16 mouse cellular contexts compared by ENCODE assay signal in genomic region chr11:68172648-68173045, GRCm38 (mm10).
A peak's percentile ranks its signal among the peaks of the same experiment; 100 is the strongest.
DNase-seq lines count a peak whose midpoint lies in the region; ATAC-seq and TF ChIP-seq lines count a peak whose summit lies in the region.
"Had no signal": no experiment of that assay in that cellular context is flagged by ENCODE, and none has a peak within 500 bp of the region (broad histone marks: within the 10 kb centered on the region; RNA-seq: fewer than 3 reads in every experiment).

No protein-coding gene starts in this region.

- TF ChIP-seq EP300 in stomach, postnatal 0 days (optimal IDR thresholded peaks at IDR 0.05), result no peak

- no peak overlapping the region for H3K27ac ChIP-seq in heart, embryonic 12.5 days (ENCODE audit: poor library complexity, severe bottlenecking)
- peak overlapping the region; percentile 10; the same call in 1 of the 2 replicates for H3K27ac ChIP-seq in stomach, embryonic 14.5 days (ENCODE audit: low read length)
- no peak overlapping the region for H3K27ac ChIP-seq in stomach, postnatal 0 days (replicated peaks)
- peak overlapping the region; percentile 35; the same call in 1 of the 2 replicates for H3K27ac ChIP-seq in stomach, embryonic 16.5 days (ENCODE audit: low read length)
- H3K27ac ChIP-seq: kidney, postnatal 0 days; limb, embryonic 15.5 days; liver, embryonic 15.5 days; midbrain, embryonic 15.5 days; neural tube, embryonic 15.5 days had no signal

- no peak overlapping the region for H3K9ac ChIP-seq in heart, embryonic 12.5 days
- H3K9ac ChIP-seq in stomach, embryonic 14.5 days (replicated peaks; ENCODE audit: low read depth, low read length), result no peak overlapping the region
- no peak overlapping the region for H3K9ac ChIP-seq in stomach, postnatal 0 days (ENCODE audit: low read length)
- H3K9ac ChIP-seq in stomach, embryonic 16.5 days (ENCODE audit: low read length), result no peak overlapping the region
- H3K9ac ChIP-seq: limb, embryonic 15.5 days; liver, embryonic 15.5 days; midbrain, embryonic 15.5 days; neural tube, embryonic 15.5 days had no signal

- 0 out of 2 replicates have a peak, but pooled peaks have one; percentile 36 for ATAC-seq in heart, embryonic 12.5 days (ENCODE audit: insufficient number of reproducible peaks, low FRiP score)
- ATAC-seq in stomach, embryonic 14.5 days (ENCODE audit: insufficient number of reproducible peaks, insufficient read depth, low FRiP score, low read depth), result no peak
- ATAC-seq in stomach, postnatal 0 days (ENCODE audit: low FRiP score, low TSS enrichment), result no peak
- ATAC-seq in stomach, embryonic 16.5 days (ENCODE audit: insufficient read depth, low FRiP score), result no peak
- ATAC-seq: forebrain, embryonic 16.5 days; midbrain, embryonic 15.5 days had no signal

- 64% methylated on average over 4 of the region's 4 CpGs for WGBS in heart, embryonic 12.5 days
- 65% methylated on average over 4 of the region's 4 CpGs for WGBS in stomach, embryonic 14.5 days
- 40% methylated on average over 3 of the region's 4 CpGs for WGBS in stomach, postnatal 0 days
- WGBS in stomach, embryonic 16.5 days, result 59% methylated on average over 4 of the region's 4 CpGs

- no peak for TF ChIP-seq CTCF in stomach, postnatal 0 days (IDR thresholded peaks at IDR 0.05; ENCODE audit: low read depth)

- no peak overlapping the region for H3K4me3 ChIP-seq in heart, embryonic 12.5 days
- no peak overlapping the region for H3K4me3 ChIP-seq in stomach, embryonic 14.5 days (ENCODE audit: low read depth, low read length)
- no peak overlapping the region for H3K4me3 ChIP-seq in stomach, postnatal 0 days (ENCODE audit: low read depth, low read length)
- H3K4me3 ChIP-seq in stomach, embryonic 16.5 days (replicated peaks; ENCODE audit: low read length), result no peak overlapping the region
- H3K4me3 ChIP-seq: erythroblast, embryonic 14.5 days; limb, embryonic 15.5 days; liver, embryonic 15.5 days; midbrain, embryonic 15.5 days; neural tube, embryonic 15.5 days had no signal

- 0 out of 2 replicates have a peak, but pooled peaks cover 4% of the 10 kb centered on the region for H3K9me3 ChIP-seq in heart, embryonic 12.5 days (replicated peaks)
- no peaks in the 10 kb centered on the region for H3K9me3 ChIP-seq in stomach, embryonic 14.5 days (ENCODE audit: control insufficient read depth, low read depth, low read length)
- H3K9me3 ChIP-seq in stomach, postnatal 0 days (ENCODE audit: control insufficient read depth, low read length), result no peaks in the 10 kb centered on the region
- H3K9me3 ChIP-seq in stomach, embryonic 16.5 days (replicated peaks; ENCODE audit: control insufficient read depth, low read length), result no peaks in the 10 kb centered on the region
- H3K9me3 ChIP-seq: limb, embryonic 15.5 days; liver, embryonic 15.5 days; midbrain, embryonic 15.5 days; neural tube, embryonic 15.5 days had no signal

- H3K4me1 ChIP-seq in heart, embryonic 12.5 days (replicated peaks), result peaks cover 25% of the 10 kb centered on the region
- peaks cover 7% of the 10 kb centered on the region; the same call in 1 of the 2 replicates for H3K4me1 ChIP-seq in stomach, embryonic 14.5 days (ENCODE audit: control insufficient read depth, insufficient read depth, low read length)
- H3K4me1 ChIP-seq in stomach, postnatal 0 days (replicated peaks; ENCODE audit: control insufficient read depth, insufficient read depth), result no peaks in the 10 kb centered on the region
- H3K4me1 ChIP-seq in stomach, embryonic 16.5 days (ENCODE audit: control insufficient read depth, insufficient read depth, low read length), result peaks cover 11% of the 10 kb centered on the region
- H3K4me1 ChIP-seq: liver, embryonic 15.5 days; midbrain, embryonic 15.5 days; neural tube, embryonic 15.5 days had no signal

- DNase-seq in heart, adult 18-20 months, result no peak
- DNase-seq in kidney, postnatal 10 days, result peak; percentile 47
- DNase-seq in kidney, adult 18-20 months, result no peak
- DNase-seq in stomach, postnatal 0 days (ENCODE audit: low spot score), result no peak
- DNase-seq: cerebellum, adult 2 months; gastrocnemius, postnatal 36 days had no signal

- H3K36me3 ChIP-seq in heart, embryonic 12.5 days, result no peaks in the 10 kb centered on the region
- H3K36me3 ChIP-seq in stomach, embryonic 14.5 days (ENCODE audit: control insufficient read depth, insufficient read depth, low read length), result no peaks in the 10 kb centered on the region
- no peaks in the 10 kb centered on the region; the same call in 1 of the 2 replicates for H3K36me3 ChIP-seq in stomach, postnatal 0 days (ENCODE audit: control insufficient read depth, insufficient read depth, low read length)
- no peaks in the 10 kb centered on the region for H3K36me3 ChIP-seq in stomach, embryonic 16.5 days (ENCODE audit: control insufficient read depth, insufficient read depth, low read length)
- H3K36me3 ChIP-seq: limb, embryonic 15.5 days; liver, embryonic 15.5 days; midbrain, embryonic 15.5 days; neural tube, embryonic 15.5 days had no signal

- no peaks in the 10 kb centered on the region for H3K27me3 ChIP-seq in heart, embryonic 12.5 days (replicated peaks)
- no peaks in the 10 kb centered on the region for H3K27me3 ChIP-seq in stomach, embryonic 14.5 days (ENCODE audit: control insufficient read depth, insufficient read depth, low read length)
- H3K27me3 ChIP-seq in stomach, postnatal 0 days (ENCODE audit: control insufficient read depth, insufficient read depth, low read length), result no peaks in the 10 kb centered on the region
- H3K27me3 ChIP-seq in stomach, embryonic 16.5 days (ENCODE audit: control insufficient read depth, insufficient read depth, low read length), result no peaks in the 10 kb centered on the region
- H3K27me3 ChIP-seq: limb, embryonic 15.5 days; liver, embryonic 15.5 days; midbrain, embryonic 15.5 days; neural tube, embryonic 15.5 days had no signal

- no peak overlapping the region for H3K4me2 ChIP-seq in heart, embryonic 12.5 days
- H3K4me2 ChIP-seq in stomach, embryonic 14.5 days (replicated peaks; ENCODE audit: low read depth, low read length), result no peak overlapping the region
- no peak overlapping the region for H3K4me2 ChIP-seq in stomach, postnatal 0 days (replicated peaks; ENCODE audit: low read depth)
- H3K4me2 ChIP-seq in stomach, embryonic 16.5 days (ENCODE audit: low read depth, low read length), result no peak overlapping the region
- H3K4me2 ChIP-seq: limb, embryonic 15.5 days; liver, embryonic 15.5 days; midbrain, embryonic 15.5 days; neural tube, embryonic 15.5 days had no signal

Comparison
In these comparisons a context has a peak if more than half of its experiments do, and no peak if none do; other contexts are left out.
1. H3K27ac ChIP-seq: peak in stomach, embryonic 14.5 days (single experiment) and stomach, embryonic 16.5 days (single experiment); none in heart, embryonic 12.5 days (single experiment) and stomach, postnatal 0 days (single experiment).